Mouse (Mus musculus) liver, adult (tissue): Measurements from ENCODE around the gene Ifna1.

Experiments used
- GATA4 ChIP-seq: IDR thresholded peaks from 2 replicates; pipeline ENCODE4 v1.6.1; 2014; ENCODE audit warnings: mild to moderate bottlenecking, low read length; ENCODE audit not compliant: insufficient replicate concordance

The Ifna1 gene

GRCm38 (mm10) chr4:88864599-88864998 is 14.7 kb downstream of the Ifna1 start:
- TF ChIP-seq GATA4, result no peak

- TF ChIP-seq GATA4, result no peak
Measured at GRCm38 (mm10) chr4:88865011-88865569, 15.2 kb downstream of the Ifna1 start.

- TF ChIP-seq GATA4, result no peak
Measured at GRCm38 (mm10) chr4:88867366-88867925, 17.6 kb downstream of the Ifna1 start.

GRCm38 (mm10) chr4:88867926-88868911 is 18.3 kb downstream of the Ifna1 start:
- no peak for TF ChIP-seq GATA4

- TF ChIP-seq GATA4, result no peak
Measured at GRCm38 (mm10) chr4:88872691-88873090, 22.8 kb downstream of the Ifna1 start.

- TF ChIP-seq GATA4, result no peak
Measured at GRCm38 (mm10) chr4:88875435-88876095, 25.7 kb downstream of the Ifna1 start.

- TF ChIP-seq GATA4, result no peak
Measured at GRCm38 (mm10) chr4:88876520-88876919, 26.6 kb downstream of the Ifna1 start.

- TF ChIP-seq GATA4, result no peak
Measured at GRCm38 (mm10) chr4:88878246-88878645, 28.4 kb downstream of the Ifna1 start.

GRCm38 (mm10) chr4:88878772-88879171 is 28.9 kb downstream of the Ifna1 start:
- no peak for TF ChIP-seq GATA4

- TF ChIP-seq GATA4, result no peak
Measured at GRCm38 (mm10) chr4:88880101-88880500, 30.2 kb downstream of the Ifna1 start, which contains the start of gene Ifne. TSS of gene Ifne (minus strand) at chr4:88880201.

- no peak for TF ChIP-seq GATA4
Measured at GRCm38 (mm10) chr4:88888236-88888635, 38.3 kb downstream of the Ifna1 start.

- peak; percentile 67; the same call in 1 of the 2 replicates for TF ChIP-seq GATA4
Measured at GRCm38 (mm10) chr4:88893201-88893754, 43.4 kb downstream of the Ifna1 start.
